Mouse (Mus musculus) forebrain, embryonic 15.5 days (tissue): ENCODE measurements around the gene Sgip1. TPM values are rescaled to one million over a fixed set of nuclear protein-coding genes. Genes with fewer than 3 reads are reported as not detected.

Experiments
- ATAC-seq: fragments of 200-750 bp; cut with Nextera tagmentation; replicated peaks from 2 replicates; pipeline ENCODE4 v1.8.0; 2017; ENCODE audit warnings: mild to moderate bottlenecking, moderate TSS enrichment, moderate library complexity
- H3K27ac ChIP-seq: fragments of 300-500 bp; sonication (generic); replicated peaks from 2 replicates; pipeline ENCODE4 v1.5.1; 2015; ENCODE audit warnings: mild to moderate bottlenecking, inconsistent platforms
- H3K27me3 ChIP-seq: fragments of 300-500 bp; sonication (generic); 2 replicates; pipeline ENCODE4 v1.6.1; 2015; ENCODE audit warnings: inconsistent platforms
- H3K36me3 ChIP-seq: fragments of 300-500 bp; sonication (generic); 2 replicates; pipeline ENCODE4 v1.6.1; 2015; ENCODE audit warnings: mild to moderate bottlenecking, inconsistent platforms
- H3K4me1 ChIP-seq: fragments of 300-500 bp; sonication (generic); 2 replicates; pipeline ENCODE4 v1.6.1; 2015; ENCODE audit warnings: inconsistent platforms
- H3K4me2 ChIP-seq: fragments of 300-500 bp; sonication (generic); replicated peaks from 2 replicates; pipeline ENCODE4 v1.6.1; 2015; ENCODE audit warnings: mild to moderate bottlenecking, inconsistent platforms
- H3K4me3 ChIP-seq: fragments of 300-500 bp; sonication (generic); 2 replicates; pipeline ENCODE4 v1.5.1; 2015; ENCODE audit warnings: mild to moderate bottlenecking, inconsistent platforms
- H3K9ac ChIP-seq: fragments of 300-500 bp; sonication (generic); replicated peaks from 2 replicates; pipeline ENCODE4 v1.6.1; 2015; ENCODE audit warnings: mild to moderate bottlenecking, inconsistent platforms
- H3K9me3 ChIP-seq: fragments of 300-500 bp; sonication (generic); 2 replicates; pipeline ENCODE4 v1.6.1; 2016; ENCODE audit warnings: inconsistent platforms
- WGBS: fragments of 180-500 bp; shearing (Covaris S2); methylation state at CpG from one replicate; pipeline ENCODE4 v1.1.7; 2015; ENCODE audit warnings: mixed read lengths; 5-methylcytosine and 5-hydroxymethylcytosine counted together
- polyA plus RNA-seq: library from polyadenylated mRNA; unstranded; fragments of >200 nt; fragmentation: Nextera tagmentation; extraction: Ambion mirVana; gene quantifications from 2 replicates; pipeline ENCODE4 v1.2.1, GENCODE M21; 2015

Sgip1 gene
- polyA plus RNA-seq, 1 experiment from 2014 or later, result 57.3 TPM

DNA sequence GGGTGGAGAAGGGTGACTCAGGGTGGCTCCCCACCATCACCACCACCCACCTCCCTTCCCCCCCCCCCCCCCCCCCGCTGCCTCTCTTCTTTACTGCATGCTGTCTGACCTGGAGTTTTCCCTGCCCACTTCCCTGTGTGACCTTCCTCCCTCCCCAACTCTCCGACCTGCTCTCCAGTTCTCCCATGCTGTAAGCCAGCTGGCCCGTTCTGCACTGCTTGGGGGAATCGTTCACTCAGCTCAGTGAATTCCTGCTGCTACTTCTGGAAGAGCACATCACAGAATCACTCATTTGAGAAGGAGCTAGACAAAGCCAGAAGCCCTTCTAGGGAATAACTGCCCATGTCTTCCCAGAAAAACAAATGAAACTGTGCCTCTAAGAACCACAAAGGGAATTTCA is 188.4 kb downstream of the Sgip1 start:
- ATAC-seq, result no peak
- WGBS, result 43% methylated on average over 3 of the region's 4 CpGs
- H3K27me3 ChIP-seq, result no peaks in the 10 kb centered on the region

DNA sequence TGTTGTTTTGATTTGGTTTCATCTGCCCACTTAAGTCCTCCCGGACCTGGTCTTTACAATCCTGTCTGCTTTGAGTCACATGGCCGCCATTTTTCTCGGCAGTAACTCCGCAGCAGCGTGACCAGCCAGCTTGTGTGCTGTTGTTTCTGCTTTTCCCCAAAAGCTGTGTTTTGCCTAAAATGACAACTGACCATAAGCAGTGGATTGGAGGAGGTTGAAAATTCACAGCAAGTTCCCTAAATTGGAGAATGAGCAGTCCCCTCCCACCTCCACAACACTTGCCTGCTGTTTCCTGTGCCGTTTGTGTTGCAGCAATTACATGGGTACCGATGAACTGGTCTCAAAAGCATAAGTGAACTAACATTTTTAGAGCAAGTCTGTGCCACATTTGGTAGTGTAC is 189.6 kb downstream of the Sgip1 start:
- Histone ChIP-seq H3K4me1 (no peaks in the 10 kb centered on the region), H3K9me3 (no peaks in the 10 kb centered on the region), H3K4me3 (no peak overlapping the region), H3K27me3 (no peaks in the 10 kb centered on the region), H3K27ac (no peak overlapping the region), H3K9ac (no peak overlapping the region), H3K4me2 (no peak overlapping the region), H3K36me3 (peaks cover 19% of the 10 kb centered on the region)
- ATAC-seq, result no peak
- 84% methylated on average over 7 of the region's 7 CpGs for WGBS

More for the DNA sequence above, 188.4 kb downstream of the Sgip1 start:
- Histone ChIP-seq H3K9ac (no peak overlapping the region), H3K27ac (no peak overlapping the region), H3K4me1 (no peaks in the 10 kb centered on the region), H3K36me3 (peaks cover 14% of the 10 kb centered on the region), H3K4me2 (no peak overlapping the region), H3K4me3 (no peak overlapping the region), H3K9me3 (no peaks in the 10 kb centered on the region)

DNA sequence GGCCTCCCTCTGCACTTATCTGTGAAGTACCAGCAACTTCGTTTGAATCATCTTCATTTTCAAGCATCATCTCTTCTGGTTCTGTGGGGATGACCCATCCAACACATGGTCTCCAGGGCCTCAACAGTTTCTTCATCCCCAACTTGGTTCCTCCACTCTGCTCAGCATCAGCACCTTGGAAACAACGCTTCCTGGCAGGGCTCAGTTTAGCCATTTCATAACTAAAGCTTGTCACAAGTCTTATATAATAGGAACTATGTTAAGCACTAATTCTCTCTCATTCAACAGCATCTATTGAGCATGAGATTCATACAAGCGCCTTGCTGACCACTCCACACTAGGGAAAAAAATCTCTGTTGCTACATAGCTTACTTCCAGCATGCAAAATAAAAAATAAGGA is 199.2 kb downstream of the Sgip1 start:
- Histone ChIP-seq H3K9ac (no peak overlapping the region), H3K27ac (no peak overlapping the region), H3K4me2 (no peak overlapping the region), H3K9me3 (no peaks in the 10 kb centered on the region), H3K4me3 (no peak overlapping the region), H3K4me1 (no peaks in the 10 kb centered on the region), H3K27me3 (no peaks in the 10 kb centered on the region), H3K36me3 (peaks cover 15% of the 10 kb centered on the region; the same call in 1 of the 2 replicates)
- 77% methylated on average over 3 of the region's 3 CpGs for WGBS
- no peak for ATAC-seq

DNA sequence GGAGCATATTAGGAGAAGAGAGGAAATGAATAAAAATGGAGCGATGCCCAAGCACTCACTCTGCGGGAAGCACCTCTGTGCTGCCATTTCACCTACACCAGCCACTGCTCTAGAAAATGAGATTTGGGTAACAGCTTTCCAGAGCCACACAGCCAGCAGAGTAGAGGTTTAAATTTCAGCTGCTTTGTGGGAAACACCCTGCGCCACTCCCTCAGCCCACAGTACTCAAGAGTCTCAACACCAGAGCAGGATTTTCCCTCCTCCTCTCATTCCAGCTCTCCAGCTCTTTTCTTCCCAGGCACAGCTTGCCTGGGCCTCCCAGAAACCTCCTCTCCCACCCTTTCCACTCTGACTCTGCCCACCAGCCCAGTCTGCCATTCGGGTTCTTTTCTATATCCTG is 199.6 kb downstream of the Sgip1 start:
- 92% methylated on average over 4 of the region's 4 CpGs for WGBS
- Histone ChIP-seq H3K4me2 (no peak overlapping the region), H3K9me3 (no peaks in the 10 kb centered on the region)

GRCm38 (mm10) chr4:102944325-102944724 is 203.2 kb downstream of the Sgip1 start:
- no peak overlapping the region for H3K4me3 ChIP-seq
- H3K9me3 ChIP-seq, result no peaks in the 10 kb centered on the region
- no peak overlapping the region for H3K9ac ChIP-seq
- no peak for ATAC-seq
- H3K27me3 ChIP-seq, result no peaks in the 10 kb centered on the region
- H3K27ac ChIP-seq, result no peak overlapping the region
- peaks cover 6% of the 10 kb centered on the region; the same call in 1 of the 2 replicates for H3K36me3 ChIP-seq
- WGBS, result 88% methylated on average over 6 of the region's 6 CpGs
- no peak overlapping the region for H3K4me2 ChIP-seq
- no peaks in the 10 kb centered on the region for H3K4me1 ChIP-seq

More for the DNA sequence above, 199.6 kb downstream of the Sgip1 start:
- H3K27me3 ChIP-seq, result no peaks in the 10 kb centered on the region
- no peaks in the 10 kb centered on the region for H3K4me1 ChIP-seq
- no peak overlapping the region for H3K4me3 ChIP-seq
- no peak for ATAC-seq
- peaks cover 15% of the 10 kb centered on the region; the same call in 1 of the 2 replicates for H3K36me3 ChIP-seq
- no peak overlapping the region for H3K9ac ChIP-seq
- H3K27ac ChIP-seq, result no peak overlapping the region

DNA sequence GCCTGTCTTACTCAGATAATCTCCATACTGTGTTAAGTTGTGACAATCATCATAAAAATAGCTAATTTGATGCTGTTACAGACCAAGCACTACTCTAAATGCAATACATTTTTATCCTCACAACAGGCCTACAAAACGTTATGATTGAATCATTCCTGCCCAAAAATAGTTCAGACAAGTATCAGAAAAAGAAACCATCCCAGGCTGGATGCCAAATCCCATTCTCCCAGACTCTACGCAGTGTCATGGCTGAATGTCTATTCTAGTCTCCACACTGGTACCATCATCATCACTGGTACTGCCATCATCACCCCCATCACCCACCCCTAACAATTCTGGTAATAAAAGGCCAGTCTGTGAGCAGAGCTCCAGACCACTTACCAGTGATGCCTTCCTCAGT is 211.4 kb downstream of the Sgip1 start:
- no peaks in the 10 kb centered on the region for H3K36me3 ChIP-seq
- no peaks in the 10 kb centered on the region for H3K4me1 ChIP-seq
- no peak for ATAC-seq
- no peak overlapping the region for H3K4me2 ChIP-seq
- H3K9ac ChIP-seq, result no peak overlapping the region
- H3K9me3 ChIP-seq, result no peaks in the 10 kb centered on the region
- WGBS, result 75% methylated on average over 2 of the region's 2 CpGs
- no peak overlapping the region for H3K27ac ChIP-seq
- no peaks in the 10 kb centered on the region for H3K27me3 ChIP-seq
- no peak overlapping the region for H3K4me3 ChIP-seq

- H3K4me3 ChIP-seq, result no peak overlapping the region
- no peaks in the 10 kb centered on the region for H3K4me1 ChIP-seq
- H3K9me3 ChIP-seq, result no peaks in the 10 kb centered on the region
- ATAC-seq, result no peak
- no peak overlapping the region for H3K27ac ChIP-seq
- WGBS, result 79% methylated on average over 17 of the region's 17 CpGs
- no peak overlapping the region for H3K9ac ChIP-seq
- no peaks in the 10 kb centered on the region for H3K27me3 ChIP-seq
- no peak overlapping the region for H3K4me2 ChIP-seq
- no peaks in the 10 kb centered on the region for H3K36me3 ChIP-seq
Measured at GRCm38 (mm10) chr4:102955294-102955956, 214.3 kb downstream of the Sgip1 start.

DNA sequence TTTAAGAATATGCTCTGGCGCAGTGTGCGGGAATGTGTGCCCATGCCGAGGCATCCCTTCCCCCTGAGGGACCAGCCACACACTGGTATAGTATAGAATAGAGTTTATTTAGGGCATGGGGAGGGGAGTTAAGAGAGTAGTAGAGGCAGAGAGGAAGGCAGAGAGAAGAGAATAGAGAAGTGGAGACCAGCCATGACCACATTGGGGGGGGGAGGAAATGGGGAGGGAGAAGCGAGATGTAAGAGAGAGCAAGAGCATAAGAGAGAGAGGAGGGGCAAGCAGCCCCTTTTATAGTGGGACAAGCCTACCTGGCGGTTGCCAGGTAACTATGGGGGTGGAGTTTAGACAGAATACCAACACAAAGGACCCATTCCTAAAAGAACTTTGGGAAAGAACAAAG is 218.3 kb downstream of the Sgip1 start:
- Histone ChIP-seq H3K27ac (no peak overlapping the region), H3K9me3 (no peaks in the 10 kb centered on the region), H3K4me1 (no peaks in the 10 kb centered on the region), H3K4me3 (no peak overlapping the region), H3K27me3 (no peaks in the 10 kb centered on the region), H3K4me2 (no peak overlapping the region), H3K9ac (no peak overlapping the region), H3K36me3 (peaks cover 17% of the 10 kb centered on the region; the same call in 1 of the 2 replicates)
- ATAC-seq, result no peak
- 85% methylated on average over 5 of the region's 5 CpGs for WGBS

GRCm38 (mm10) chr4:102964174-102964573 is 223.1 kb downstream of the Sgip1 start:
- Histone ChIP-seq H3K9me3 (no peaks in the 10 kb centered on the region), H3K27me3 (no peaks in the 10 kb centered on the region), H3K9ac (no peak overlapping the region), H3K4me2 (no peak overlapping the region), H3K4me3 (no peak overlapping the region), H3K36me3 (peaks cover 28% of the 10 kb centered on the region; the same call in 1 of the 2 replicates), H3K4me1 (no peaks in the 10 kb centered on the region), H3K27ac (no peak overlapping the region)
- 77% methylated on average over 3 of the region's 3 CpGs for WGBS
- no peak for ATAC-seq

GRCm38 (mm10) chr4:102967811-102968210 is 226.7 kb downstream of the Sgip1 start:
- Histone ChIP-seq H3K4me1 (no peaks in the 10 kb centered on the region), H3K9me3 (no peaks in the 10 kb centered on the region), H3K4me3 (no peak overlapping the region), H3K36me3 (peaks cover 21% of the 10 kb centered on the region; the same call in 1 of the 2 replicates), H3K4me2 (no peak overlapping the region), H3K27me3 (no peaks in the 10 kb centered on the region), H3K27ac (no peak overlapping the region), H3K9ac (no peak overlapping the region)
- 90% methylated on average over 15 of the region's 15 CpGs for WGBS
- ATAC-seq, result no peak

- Histone ChIP-seq H3K4me1 (no peaks in the 10 kb centered on the region), H3K36me3 (peaks cover 15% of the 10 kb centered on the region; the same call in 1 of the 2 replicates), H3K9me3 (no peaks in the 10 kb centered on the region), H3K4me3 (no peak overlapping the region), H3K9ac (no peak overlapping the region), H3K27ac (no peak overlapping the region), H3K27me3 (0 out of 2 replicates have a peak, but pooled peaks cover 2% of the 10 kb centered on the region), H3K4me2 (no peak overlapping the region)
- 96% methylated on average over 5 of the region's 5 CpGs for WGBS
- ATAC-seq, result no peak
Measured at GRCm38 (mm10) chr4:102969599-102969998, 228.5 kb downstream of the Sgip1 start.

DNA sequence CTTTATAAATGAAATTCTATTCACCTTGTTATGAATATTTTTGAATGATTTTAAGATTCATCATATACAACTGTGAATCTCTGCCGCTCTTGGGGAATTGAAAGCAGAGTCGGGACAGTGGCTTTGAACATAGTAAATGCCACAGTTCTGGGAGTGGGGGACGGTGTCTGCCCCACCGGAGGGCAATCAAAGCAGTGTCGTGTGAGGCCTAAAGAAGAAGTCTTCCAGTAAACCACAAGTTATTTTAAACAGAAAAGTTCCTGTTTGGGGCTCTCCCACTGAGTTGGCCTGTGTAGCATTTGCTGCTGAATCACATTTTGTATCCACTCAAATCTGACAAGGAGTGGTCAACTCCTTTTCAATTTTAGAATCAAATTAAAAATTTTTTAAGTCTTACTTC is 230.1 kb downstream of the Sgip1 start:
- H3K9ac ChIP-seq, result no peak overlapping the region
- peaks cover 11% of the 10 kb centered on the region; the same call in 1 of the 2 replicates for H3K36me3 ChIP-seq
- no peak for ATAC-seq
- 78% methylated on average over 5 of the region's 5 CpGs for WGBS
- H3K4me2 ChIP-seq, result no peak overlapping the region
- H3K27ac ChIP-seq, result no peak overlapping the region
- H3K9me3 ChIP-seq, result no peaks in the 10 kb centered on the region
- H3K4me3 ChIP-seq, result no peak overlapping the region
- H3K27me3 ChIP-seq, result peaks cover 8% of the 10 kb centered on the region; the same call in 1 of the 2 replicates
- H3K4me1 ChIP-seq, result no peaks in the 10 kb centered on the region

GRCm38 (mm10) chr4:102972071-102972470 is 231.0 kb downstream of the Sgip1 start:
- no peak overlapping the region for H3K4me2 ChIP-seq
- no peaks in the 10 kb centered on the region for H3K9me3 ChIP-seq
- peaks cover 4% of the 10 kb centered on the region; the same call in 1 of the 2 replicates for H3K36me3 ChIP-seq
- H3K9ac ChIP-seq, result no peak overlapping the region
- H3K27me3 ChIP-seq, result peaks cover 10% of the 10 kb centered on the region; the same call in 1 of the 2 replicates
- H3K4me1 ChIP-seq, result no peaks in the 10 kb centered on the region
- no peak overlapping the region for H3K4me3 ChIP-seq
- H3K27ac ChIP-seq, result no peak overlapping the region
- WGBS, result 63% methylated on average over 3 of the region's 3 CpGs
- ATAC-seq, result no peak
